Mouse (Mus musculus) neutrophil, adult 65 days (primary cell): ENCODE data around the gene Cyp4f37. TPM values are rescaled to one million over a fixed set of nuclear protein-coding genes. Genes with fewer than 3 reads are reported as not detected.

ENCODE experiments used
- total RNA-seq: library from RNA; stranded (reverse); gene quantifications from 2 replicates; pipeline ENCODE4 v1.2.4, GENCODE M21; 2023

The Cyp4f37 gene
- total RNA-seq, result 0.20 and 0.51 TPM in 2 replicates

GRCm38 (mm10) chr17:32621018-32621417, at the start of gene Cyp4f37:
TSS of gene Cyp4f37 (plus strand) at chr17:32621309.

GRCm38 (mm10) chr17:32658712-32659111, 37.6 kb downstream of the Cyp4f37 start, which contains the start of gene Cyp4f40:
TSS of gene Cyp4f40 (plus strand) at chr17:32658900.

GRCm38 (mm10) chr17:32685048-32685750, 64.1 kb downstream of the Cyp4f37 start, which contains the start of gene Cyp4f15:
TSS of gene Cyp4f15 (plus strand) at chr17:32685627.

Other genes with a start within 250 kb of the Cyp4f37 start
- gene Wiz, start 231.9 kb upstream of the Cyp4f37 start, total RNA-seq, result 13.4 and 16.6 TPM in 2 replicates
- gene Rasal3, start 217.7 kb upstream of the Cyp4f37 start, total RNA-seq, result 42.4 and 48.5 TPM in 2 replicates
- gene Pglyrp2, start 197.1 kb upstream of the Cyp4f37 start, total RNA-seq, result 0.18 and 0.69 TPM in 2 replicates
- not detected in 2 replicates for gene Cyp4f39, start 168.6 kb upstream of the Cyp4f37 start, total RNA-seq
- 0.25 and 0.29 TPM in 2 replicates for gene Cyp4f17, start 115.3 kb upstream of the Cyp4f37 start, total RNA-seq
- 10.0 and 12.3 TPM in 2 replicates for gene Cyp4f16, start 84.8 kb upstream of the Cyp4f37 start, total RNA-seq
- gene Cyp4f40, start 37.6 kb downstream of the Cyp4f37 start, total RNA-seq, result not detected in 2 replicates
- not detected in 2 replicates for gene Cyp4f15, start 64.3 kb downstream of the Cyp4f37 start, total RNA-seq
- 74.6 and 114 TPM in 2 replicates for gene Zfp871, start 167.0 kb downstream of the Cyp4f37 start, total RNA-seq
- gene Zfp811, start 188.6 kb downstream of the Cyp4f37 start, total RNA-seq, result not detected in 2 replicates
- 0.79 and 1.3 TPM in 2 replicates for gene Zfp799, start 209.0 kb downstream of the Cyp4f37 start, total RNA-seq